Mouse (Mus musculus) lung, embryonic 15.5 days (tissue): ENCODE results near the gene Rrp9. TPM values are rescaled to one million over a fixed set of nuclear protein-coding genes. Genes with fewer than 3 reads are reported as not detected.

Experiments used
- polyA plus RNA-seq: library from polyadenylated mRNA; unstranded; fragments of >200 nt; fragmentation: Nextera tagmentation; extraction: Ambion mirVana; gene quantifications from 2 replicates; pipeline ENCODE4 v1.2.1, GENCODE M21; 2015

Gene Rrp9
- polyA plus RNA-seq, 1 experiment from 2014 or later: 48.7 TPM

Other genes starting within 250 kb of the Rrp9 start
- gene Alas1, start 227.3 kb upstream of the Rrp9 start, polyA plus RNA-seq: 124 and 132 TPM in 2 replicates
- gene Poc1a, start 194.9 kb upstream of the Rrp9 start, polyA plus RNA-seq: 29.5 and 32.0 TPM in 2 replicates
- gene Dusp7, start 107.3 kb upstream of the Rrp9 start, polyA plus RNA-seq: 16.5 and 17.5 TPM in 2 replicates
- gene Rpl29, start 46.5 kb upstream of the Rrp9 start, polyA plus RNA-seq: 988 and 1,033 TPM in 2 replicates
- 31.6 and 32.6 TPM in 2 replicates for gene Acy1, start 37.6 kb upstream of the Rrp9 start, polyA plus RNA-seq
- gene Abhd14b, start 28.5 kb upstream of the Rrp9 start, polyA plus RNA-seq: 12.8 and 15.3 TPM in 2 replicates
- gene Abhd14a, start 28.3 kb upstream of the Rrp9 start, polyA plus RNA-seq: 52.5 and 53.2 TPM in 2 replicates
- 80.6 and 87.8 TPM in 2 replicates for gene Pcbp4, start 22.7 kb upstream of the Rrp9 start, polyA plus RNA-seq
- gene Gpr62, start 10.0 kb upstream of the Rrp9 start, polyA plus RNA-seq: 0.07 and 0.20 TPM in 2 replicates
- gene Parp3, start 986 bp downstream of the Rrp9 start, polyA plus RNA-seq: 3.2 and 3.5 TPM in 2 replicates
- not detected in 2 replicates for gene Iqcf1, start 24.0 kb downstream of the Rrp9 start, polyA plus RNA-seq
- not detected in 2 replicates for gene Iqcf5, start 38.6 kb downstream of the Rrp9 start, polyA plus RNA-seq
- gene Iqcf3, start 85.7 kb downstream of the Rrp9 start, polyA plus RNA-seq: not detected in 2 replicates
- not detected in 2 replicates for gene Iqcf4, start 95.0 kb downstream of the Rrp9 start, polyA plus RNA-seq
- not detected in 2 replicates for gene Iqcf6, start 150.6 kb downstream of the Rrp9 start, polyA plus RNA-seq
- 0.25 TPM in 1 of 2 replicates, not detected in the other for gene Grm2, start 180.1 kb downstream of the Rrp9 start, polyA plus RNA-seq
- gene Tex264, start 210.0 kb downstream of the Rrp9 start, polyA plus RNA-seq: 42.5 and 44.6 TPM in 2 replicates